Mouse (Mus musculus) heart, embryonic 12.5 days (tissue): Measurements from ENCODE around the gene Plin2. TPM values are rescaled to one million over a fixed set of nuclear protein-coding genes. Genes with fewer than 3 reads are reported as not detected.
"Not testable (repeated sequence)": the region's sequence is repeated elsewhere in the genome, so short reads cannot be mapped to it uniquely, and the experiment has no call there.

ENCODE experiments used
- ATAC-seq: fragments of 200-750 bp; cut with Nextera tagmentation; 2 replicates; pipeline ENCODE4 v1.8.0; 2017; ENCODE audit warnings: moderate TSS enrichment, moderate library complexity; ENCODE audit not compliant: insufficient number of reproducible peaks, low FRiP score
- H3K27ac ChIP-seq: fragments of 300-500 bp; sonication (generic); 2 replicates; pipeline ENCODE4 v1.5.1; 2016; ENCODE audit warnings: mild to moderate bottlenecking, moderate library complexity; ENCODE audit not compliant: poor library complexity, severe bottlenecking
- H3K27me3 ChIP-seq: fragments of 300-500 bp; sonication (generic); replicated peaks from 2 replicates; pipeline ENCODE4 v1.6.1; 2016; ENCODE audit warnings: mild to moderate bottlenecking, moderate library complexity
- H3K36me3 ChIP-seq: fragments of 300-500 bp; sonication (generic); 2 replicates; pipeline ENCODE4 v1.6.1; 2016; ENCODE audit warnings: mild to moderate bottlenecking, moderate library complexity
- H3K4me1 ChIP-seq: fragments of 300-500 bp; sonication (generic); replicated peaks from 2 replicates; pipeline ENCODE4 v1.6.1; 2016; ENCODE audit warnings: mild to moderate bottlenecking
- H3K4me2 ChIP-seq: fragments of 300-500 bp; sonication (generic); 2 replicates; pipeline ENCODE4 v1.6.1; 2016; ENCODE audit warnings: mild to moderate bottlenecking, moderate library complexity
- H3K4me3 ChIP-seq: fragments of 300-500 bp; sonication (generic); 2 replicates; pipeline ENCODE4 v1.5.1; 2016; ENCODE audit warnings: mild to moderate bottlenecking
- H3K9ac ChIP-seq: fragments of 300-500 bp; sonication (generic); 2 replicates; pipeline ENCODE4 v1.6.1; 2016; ENCODE audit warnings: mild to moderate bottlenecking, moderate library complexity
- H3K9me3 ChIP-seq: fragments of 300-500 bp; sonication (generic); replicated peaks from 2 replicates; pipeline ENCODE4 v1.6.1; 2016; ENCODE audit warnings: mild to moderate bottlenecking, moderate library complexity
- WGBS: fragments of 180-500 bp; shearing (Covaris S2); methylation state at CpG from one replicate; pipeline ENCODE4 v1.1.7; 2016; 5-methylcytosine and 5-hydroxymethylcytosine counted together
- polyA plus RNA-seq: library from polyadenylated mRNA; unstranded; fragments of >200 nt; fragmentation: Nextera tagmentation; extraction: Ambion mirVana; gene quantifications from 2 replicates; pipeline ENCODE4 v1.2.1, GENCODE M21; 2016

Plin2 gene
- polyA plus RNA-seq, 1 experiment from 2014 or later, result 54.1 TPM

GRCm38 (mm10) chr4:86683280-86683679 is 13.4 kb upstream of the Plin2 start:
- no peaks in the 10 kb centered on the region for H3K36me3 ChIP-seq
- no peak overlapping the region for H3K4me2 ChIP-seq
- no peak overlapping the region for H3K9ac ChIP-seq
- peaks cover 16% of the 10 kb centered on the region for H3K4me1 ChIP-seq
- no peak overlapping the region for H3K4me3 ChIP-seq
- WGBS, result 79% methylated on average over 5 of the region's 5 CpGs
- no peaks in the 10 kb centered on the region for H3K9me3 ChIP-seq
- no peak overlapping the region for H3K27ac ChIP-seq
- ATAC-seq, result no peak
- no peaks in the 10 kb centered on the region for H3K27me3 ChIP-seq

- no peak for ATAC-seq
- Histone ChIP-seq H3K9ac (no peak overlapping the region), H3K4me2 (no peak overlapping the region), H3K9me3 (no peaks in the 10 kb centered on the region), H3K27me3 (no peaks in the 10 kb centered on the region), H3K27ac (no peak overlapping the region), H3K4me3 (no peak overlapping the region), H3K36me3 (no peaks in the 10 kb centered on the region), H3K4me1 (peaks cover 16% of the 10 kb centered on the region)
- WGBS, result 73% methylated on average over 2 of the region's 2 CpGs
Observed at GRCm38 (mm10) chr4:86681846-86682245, 12.0 kb upstream of the Plin2 start.

- Histone ChIP-seq H3K27ac (no peak overlapping the region), H3K9ac (no peak overlapping the region), H3K4me1 (peaks cover 12% of the 10 kb centered on the region), H3K36me3 (no peaks in the 10 kb centered on the region), H3K4me3 (no peak overlapping the region), H3K9me3 (no peaks in the 10 kb centered on the region), H3K27me3 (no peaks in the 10 kb centered on the region), H3K4me2 (no peak overlapping the region)
- ATAC-seq, result no peak
- WGBS, result 22% methylated on average over 3 of the region's 3 CpGs
Observed at GRCm38 (mm10) chr4:86681421-86681820, 11.6 kb upstream of the Plin2 start.

- no peak overlapping the region for H3K4me2 ChIP-seq
- no peaks in the 10 kb centered on the region for H3K27me3 ChIP-seq
- H3K36me3 ChIP-seq, result no peaks in the 10 kb centered on the region
- no peak overlapping the region for H3K9ac ChIP-seq
- 91% methylated on average over 2 of the region's 2 CpGs for WGBS
- H3K27ac ChIP-seq, result no peak overlapping the region
- no peaks in the 10 kb centered on the region for H3K9me3 ChIP-seq
- peaks cover 10% of the 10 kb centered on the region for H3K4me1 ChIP-seq
- no peak for ATAC-seq
- no peak overlapping the region for H3K4me3 ChIP-seq
Observed at GRCm38 (mm10) chr4:86679686-86680085, 9.8 kb upstream of the Plin2 start.

GRCm38 (mm10) chr4:86676756-86677155 is 6.9 kb upstream of the Plin2 start:
- Histone ChIP-seq H3K4me1 (peaks cover 14% of the 10 kb centered on the region), H3K9ac (no peak overlapping the region), H3K9me3 (no peaks in the 10 kb centered on the region), H3K4me3 (no peak overlapping the region), H3K27me3 (no peaks in the 10 kb centered on the region), H3K27ac (no peak overlapping the region), H3K36me3 (no peaks in the 10 kb centered on the region), H3K4me2 (no peak overlapping the region)
- ATAC-seq, result no peak

GRCm38 (mm10) chr4:86674739-86675138 is 4.9 kb upstream of the Plin2 start:
- H3K4me2 ChIP-seq, H3K36me3 ChIP-seq, H3K4me3 ChIP-seq, H3K9me3 ChIP-seq, H3K27me3 ChIP-seq, H3K27ac ChIP-seq, H3K9ac ChIP-seq: not testable (repeated sequence)
- peaks cover 17% of the 10 kb centered on the region for H3K4me1 ChIP-seq
- peak; percentile 19; the same call in 1 of the 2 replicates for ATAC-seq

- H3K27ac ChIP-seq, H3K4me2 ChIP-seq, H3K36me3 ChIP-seq, H3K9me3 ChIP-seq, H3K9ac ChIP-seq, ATAC-seq, H3K27me3 ChIP-seq, H3K4me3 ChIP-seq: not testable (repeated sequence)
- peaks cover 18% of the 10 kb centered on the region for H3K4me1 ChIP-seq
Observed at GRCm38 (mm10) chr4:86674150-86674549, 4.3 kb upstream of the Plin2 start.

- Histone ChIP-seq H3K4me3 (no peak overlapping the region), H3K9ac (no peak overlapping the region), H3K27ac (no peak overlapping the region), H3K9me3 (no peaks in the 10 kb centered on the region), H3K4me2 (no peak overlapping the region), H3K4me1 (peaks cover 28% of the 10 kb centered on the region), H3K36me3 (peaks cover 7% of the 10 kb centered on the region), H3K27me3 (no peaks in the 10 kb centered on the region)
- WGBS, result 68% methylated on average over 7 of the region's 7 CpGs
- no peak for ATAC-seq
Observed at GRCm38 (mm10) chr4:86672450-86672849, 2.6 kb upstream of the Plin2 start.

- Histone ChIP-seq H3K9me3 (no peaks in the 10 kb centered on the region), H3K36me3 (peaks cover 9% of the 10 kb centered on the region), H3K4me2 (no peak overlapping the region), H3K27me3 (no peaks in the 10 kb centered on the region), H3K4me3 (no peak overlapping the region), H3K4me1 (peaks cover 28% of the 10 kb centered on the region), H3K9ac (no peak overlapping the region), H3K27ac (no peak overlapping the region)
- WGBS, result 44% methylated on average over 3 of the region's 3 CpGs
- ATAC-seq, result no peak
Observed at GRCm38 (mm10) chr4:86671803-86672202, 1.9 kb upstream of the Plin2 start.

GRCm38 (mm10) chr4:86670582-86671306 is 884 bp upstream of the Plin2 start:
- 70% methylated on average over 8 of the region's 8 CpGs for WGBS
- peaks cover 15% of the 10 kb centered on the region for H3K36me3 ChIP-seq
- peaks cover 30% of the 10 kb centered on the region for H3K4me1 ChIP-seq
- no peaks in the 10 kb centered on the region for H3K27me3 ChIP-seq
- H3K9me3 ChIP-seq, result no peaks in the 10 kb centered on the region
- ATAC-seq, result no peak
- H3K4me3 ChIP-seq, result no peak overlapping the region
- H3K9ac ChIP-seq, result no peak overlapping the region
- no peak overlapping the region for H3K27ac ChIP-seq
- no peak overlapping the region for H3K4me2 ChIP-seq

GRCm38 (mm10) chr4:86669241-86669753 is 563 bp downstream of the Plin2 start:
- peak; percentile 83 for ATAC-seq
- Histone ChIP-seq H3K36me3 (peaks cover 28% of the 10 kb centered on the region), H3K4me1 (peaks cover 42% of the 10 kb centered on the region), H3K4me2 (peak overlapping the region; percentile 70), H3K4me3 (peak overlapping the region; percentile 69), H3K27ac (peak overlapping the region; percentile 84), H3K9ac (peak overlapping the region; percentile 88)
- H3K27me3 ChIP-seq, H3K9me3 ChIP-seq: not testable (repeated sequence)
- WGBS, result 10% methylated on average over 6 of the region's 6 CpGs
